Mouse (Mus musculus): ENCODE data around the gene Spdye4a.
"Not testable (repeated sequence)": the region's sequence is repeated elsewhere in the genome, so short reads cannot be mapped to it uniquely, and the experiment has no call there.

The Spdye4a gene

GRCm38 (mm10) chr5:143235028-143235693, 8.5 kb upstream of the Spdye4a start, which contains the start of gene Zfp12:
Gene Zfp12 (plus strand): TSS chr5:143235163.
- peak; percentile 93 for DNase-seq (ENCODE audit: low read depth, low spot score)

- DNase-seq (ENCODE audit: low read depth, low spot score) = no peak
These were observed 4.4 kb downstream of the Spdye4a start for GRCm38 (mm10) chr5:143222287-143222686.

GRCm38 (mm10) chr5:143220996-143221395, 5.7 kb downstream of the Spdye4a start:
- DNase-seq (ENCODE audit: low read depth, low spot score) = no peak

GRCm38 (mm10) chr5:143213832-143214231, 12.9 kb downstream of the Spdye4a start:
- no peak for DNase-seq (ENCODE audit: low read depth, low spot score)

GRCm38 (mm10) chr5:143205015-143205414, 21.7 kb downstream of the Spdye4a start:
- no peak for DNase-seq (ENCODE audit: low read depth, low spot score)

- no peak for DNase-seq (ENCODE audit: low read depth, low spot score)
These were observed 30.2 kb downstream of the Spdye4a start for GRCm38 (mm10) chr5:143196506-143196905.

- DNase-seq (ENCODE audit: low read depth, low spot score) = no peak
These were observed 31.5 kb downstream of the Spdye4a start for GRCm38 (mm10) chr5:143195166-143195565.

- DNase-seq (ENCODE audit: low read depth, low spot score) = not testable (repeated sequence)
These were observed 31.9 kb downstream of the Spdye4a start for GRCm38 (mm10) chr5:143194747-143195146.

- DNase-seq (ENCODE audit: low read depth, low spot score) = no peak
These were observed 33.9 kb downstream of the Spdye4a start for GRCm38 (mm10) chr5:143192806-143193205.

- not testable (repeated sequence) for DNase-seq (ENCODE audit: low read depth, low spot score)
These were observed 38.7 kb downstream of the Spdye4a start for GRCm38 (mm10) chr5:143188014-143188413.

- DNase-seq (ENCODE audit: low read depth, low spot score) = peak; percentile 89
These were observed 46.2 kb downstream of the Spdye4a start, which contains the start of the genes Rbak and Spdye4b for GRCm38 (mm10) chr5:143180255-143181076. Gene Rbak (minus strand): TSS chr5:143180775. Gene Spdye4b (plus strand): TSS chr5:143181017.

GRCm38 (mm10) chr5:143179179-143179578, 47.5 kb downstream of the Spdye4a start:
- no peak for DNase-seq (ENCODE audit: low read depth, low spot score)

GRCm38 (mm10) chr5:143177541-143178200, 49.0 kb downstream of the Spdye4a start:
- DNase-seq (ENCODE audit: low read depth, low spot score) = no peak

GRCm38 (mm10) chr5:143175970-143176369, 50.7 kb downstream of the Spdye4a start:
- no peak for DNase-seq (ENCODE audit: low read depth, low spot score)

Data from WW6 (cell line).